Mouse (Mus musculus) embryonic facial prominence, embryonic 12.5 days (tissue): ENCODE data around the gene Nle1. TPM values are rescaled to one million over a fixed set of nuclear protein-coding genes. Genes with fewer than 3 reads are reported as not detected.

Source experiments
- polyA plus RNA-seq: library from polyadenylated mRNA; unstranded; fragments of >200 nt; fragmentation: Nextera tagmentation; extraction: Ambion mirVana; gene quantifications from 2 replicates; pipeline ENCODE4 v1.2.1, GENCODE M21; 2016

Nle1 gene
- polyA plus RNA-seq, 1 experiment from 2014 or later, result 39.0 TPM

Other genes starting within 250 kb of the Nle1 start
- gene Cct6b, start 144.1 kb downstream of the Nle1 start, polyA plus RNA-seq, result 0.41 and 0.45 TPM in 2 replicates
- gene Zfp830, start 144.1 kb downstream of the Nle1 start, polyA plus RNA-seq, result 38.9 and 43.1 TPM in 2 replicates
- gene Lig3, start 127.3 kb downstream of the Nle1 start, polyA plus RNA-seq, result 45.6 and 46.8 TPM in 2 replicates
- gene Rffl, start 37.2 kb downstream of the Nle1 start, polyA plus RNA-seq, result 12.7 and 12.8 TPM in 2 replicates
- 11.0 and 11.3 TPM in 2 replicates for gene Rad51d, start 17.8 kb downstream of the Nle1 start, polyA plus RNA-seq
- gene Fndc8, start 16.3 kb downstream of the Nle1 start, polyA plus RNA-seq, result 0.19 and 0.31 TPM in 2 replicates
- gene Unc45b, start 2.1 kb upstream of the Nle1 start, polyA plus RNA-seq, result 8.2 and 8.6 TPM in 2 replicates
- 1.2 and 1.3 TPM in 2 replicates for gene Slfn5, start 42.9 kb upstream of the Nle1 start, polyA plus RNA-seq
- gene Slfn9, start 83.4 kb upstream of the Nle1 start, polyA plus RNA-seq, result 18.1 and 19.2 TPM in 2 replicates
- 0.20 and 0.64 TPM in 2 replicates for gene Slfn8, start 112.4 kb upstream of the Nle1 start, polyA plus RNA-seq
- 1.6 and 1.7 TPM in 2 replicates for gene Slfn2, start 156.7 kb upstream of the Nle1 start, polyA plus RNA-seq
- 0.12 TPM in 1 of 2 replicates, not detected in the other for gene Slfn1, start 208.4 kb upstream of the Nle1 start, polyA plus RNA-seq